Mouse (Mus musculus): ENCODE results near the gene Hnrnpa3.
"Not testable (repeated sequence)": the region's sequence is repeated elsewhere in the genome, so short reads cannot be mapped to it uniquely, and the experiment has no call there.

The Hnrnpa3 gene

DNA sequence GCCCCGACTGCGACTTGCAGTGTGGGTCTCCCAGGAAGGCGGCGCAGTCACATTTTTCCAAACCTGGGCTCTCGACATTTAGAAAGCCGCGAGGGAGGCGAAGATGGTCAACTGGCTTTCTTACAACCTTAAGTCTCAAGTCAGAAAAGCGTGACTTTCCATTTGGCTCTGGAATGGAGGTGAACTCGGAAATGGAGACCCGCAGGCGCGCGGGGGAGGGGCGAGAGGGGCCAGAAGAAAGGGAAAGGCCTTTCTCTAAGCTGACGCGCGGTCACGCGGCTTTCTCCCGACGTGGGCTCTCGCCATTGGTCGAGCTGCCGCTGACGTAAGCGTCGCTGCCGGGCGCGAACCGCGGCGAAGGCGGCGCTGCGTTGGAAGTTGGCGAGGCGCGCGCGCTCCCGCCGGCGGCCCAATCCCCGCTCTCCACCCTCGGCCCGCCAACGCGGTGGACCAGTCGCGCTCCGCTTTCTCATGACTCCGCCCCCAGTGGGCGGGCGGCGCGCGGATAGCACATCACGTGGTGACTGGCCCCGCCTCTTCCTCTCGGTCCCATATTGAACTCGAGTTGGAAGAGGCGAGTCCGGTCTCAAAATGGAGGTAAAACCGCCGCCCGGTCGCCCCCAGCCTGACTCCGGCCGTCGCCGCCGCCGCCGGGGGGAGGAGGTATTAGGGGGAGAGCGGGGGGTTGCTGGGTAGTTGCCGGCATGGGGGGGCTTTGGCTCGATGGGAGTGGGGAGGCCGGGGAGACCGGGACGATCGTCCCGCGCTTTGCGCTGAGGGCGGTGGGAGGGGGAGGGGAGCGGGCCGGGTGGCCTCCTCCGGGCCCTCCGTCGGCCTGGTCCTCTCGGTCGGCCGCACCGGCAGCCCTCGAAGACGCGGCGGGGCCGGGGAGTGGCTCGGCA lies at the start of gene Hnrnpa3:
TSS of gene Hnrnpa3 (plus strand) at position 535 of the 902 bp plus-strand sequence.
- DNase-seq (ENCODE audit: low spot score in 2 of 2), result peak; percentile 99 to 100

GRCm38 (mm10) chr2:75609971-75610370 lies 49.1 kb upstream of the Hnrnpa3 start:
- DNase-seq (ENCODE audit: low spot score in 2 of 2), result no peak

- not testable (repeated sequence) for DNase-seq (ENCODE audit: low spot score in 2 of 2)
Observed at GRCm38 (mm10) chr2:75610602-75611001, 48.5 kb upstream of the Hnrnpa3 start.

DNA sequence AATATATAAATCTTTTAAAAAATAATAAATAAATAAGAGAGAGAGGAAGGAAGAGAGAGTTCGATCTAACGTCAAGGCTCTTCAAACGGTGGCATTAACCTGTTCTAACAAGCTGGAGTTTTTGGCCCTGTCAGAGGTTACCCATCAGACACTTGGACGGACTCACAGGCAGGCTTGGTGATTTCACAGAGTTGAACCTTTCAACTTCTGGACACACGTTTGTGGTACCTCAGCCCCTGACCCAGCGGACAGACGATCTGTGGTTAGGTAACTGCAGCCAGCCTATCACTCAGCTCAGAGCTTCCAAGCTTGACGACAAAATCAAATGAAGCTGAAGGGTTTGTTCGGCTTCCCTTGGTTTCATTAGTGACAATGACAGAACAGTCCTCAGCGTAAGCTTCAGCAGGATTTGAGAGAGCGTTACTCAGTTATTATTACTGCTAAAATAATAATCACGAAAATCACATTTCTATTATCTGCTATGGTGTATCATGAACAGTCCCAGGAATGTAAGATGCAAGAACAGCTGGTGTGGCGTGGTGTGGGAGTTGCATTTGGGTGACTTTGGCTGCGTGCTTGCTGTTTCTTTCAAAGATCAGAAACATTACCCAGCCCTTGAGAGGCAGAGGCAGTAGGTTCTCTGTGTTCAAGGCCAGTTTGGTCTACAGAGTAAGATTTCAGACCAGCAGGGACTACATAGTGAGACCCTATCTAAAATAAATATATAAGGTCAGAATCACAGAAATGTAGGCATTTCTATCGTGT lies 47.8 kb upstream of the Hnrnpa3 start:
- peak in 1 of 2 experiments; percentile 24 for DNase-seq (ENCODE audit: low spot score in 2 of 2)

- no peak for DNase-seq (ENCODE audit: low spot score in 2 of 2)
Observed at GRCm38 (mm10) chr2:75612006-75612405, 47.1 kb upstream of the Hnrnpa3 start.

- no peak for DNase-seq (ENCODE audit: low spot score in 2 of 2)
Observed at GRCm38 (mm10) chr2:75612981-75613567, 46.0 kb upstream of the Hnrnpa3 start.

GRCm38 (mm10) chr2:75614577-75614976 lies 44.5 kb upstream of the Hnrnpa3 start:
- no peak for DNase-seq (ENCODE audit: low spot score in 2 of 2)

GRCm38 (mm10) chr2:75616911-75617310 lies 42.1 kb upstream of the Hnrnpa3 start:
- no peak for DNase-seq (ENCODE audit: low spot score in 2 of 2)

- no peak for DNase-seq (ENCODE audit: low spot score in 2 of 2)
Observed at GRCm38 (mm10) chr2:75618712-75619111, 40.3 kb upstream of the Hnrnpa3 start.

DNA sequence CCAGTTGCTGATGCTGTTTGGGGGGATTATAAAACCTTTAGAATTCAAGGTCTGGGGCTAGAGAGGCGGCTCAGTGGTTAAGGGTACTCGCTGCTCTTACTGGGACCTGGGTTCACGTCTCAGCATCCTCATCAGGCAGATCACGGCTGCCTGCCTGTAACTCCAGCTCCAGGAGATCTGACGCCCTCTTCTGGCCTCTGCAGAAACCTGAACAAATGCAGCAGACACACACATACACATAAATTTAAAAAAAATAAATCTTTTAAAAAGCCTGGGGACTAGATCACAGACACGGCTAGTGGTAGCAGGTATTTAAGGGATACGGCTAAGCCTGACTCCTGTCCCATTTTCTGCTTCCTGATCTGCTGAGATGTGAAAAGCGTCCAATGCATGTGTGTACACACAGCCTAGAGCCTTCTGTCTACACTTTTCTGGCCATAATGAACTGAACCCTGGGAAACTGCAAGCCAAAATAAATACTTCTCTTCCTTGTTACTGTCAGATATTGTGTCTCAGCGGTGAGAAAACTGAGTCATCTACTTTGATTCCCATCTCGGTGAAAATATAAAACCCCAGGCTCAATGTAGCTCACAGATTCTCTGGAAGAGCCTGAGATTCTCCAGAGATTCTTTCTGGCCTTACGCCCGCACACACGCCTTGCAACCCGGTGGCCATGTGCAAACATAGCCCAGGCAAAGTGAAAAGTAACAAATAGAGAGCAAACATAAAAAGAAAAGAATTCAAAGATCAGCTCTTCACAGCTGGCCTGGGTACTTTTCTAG lies 37.0 kb upstream of the Hnrnpa3 start:
- peak in 1 of 2 experiments; percentile 16 for DNase-seq (ENCODE audit: low spot score in 2 of 2)

- DNase-seq (ENCODE audit: low spot score in 2 of 2), result no peak
Observed at GRCm38 (mm10) chr2:75625086-75625485, 34.0 kb upstream of the Hnrnpa3 start.

DNA sequence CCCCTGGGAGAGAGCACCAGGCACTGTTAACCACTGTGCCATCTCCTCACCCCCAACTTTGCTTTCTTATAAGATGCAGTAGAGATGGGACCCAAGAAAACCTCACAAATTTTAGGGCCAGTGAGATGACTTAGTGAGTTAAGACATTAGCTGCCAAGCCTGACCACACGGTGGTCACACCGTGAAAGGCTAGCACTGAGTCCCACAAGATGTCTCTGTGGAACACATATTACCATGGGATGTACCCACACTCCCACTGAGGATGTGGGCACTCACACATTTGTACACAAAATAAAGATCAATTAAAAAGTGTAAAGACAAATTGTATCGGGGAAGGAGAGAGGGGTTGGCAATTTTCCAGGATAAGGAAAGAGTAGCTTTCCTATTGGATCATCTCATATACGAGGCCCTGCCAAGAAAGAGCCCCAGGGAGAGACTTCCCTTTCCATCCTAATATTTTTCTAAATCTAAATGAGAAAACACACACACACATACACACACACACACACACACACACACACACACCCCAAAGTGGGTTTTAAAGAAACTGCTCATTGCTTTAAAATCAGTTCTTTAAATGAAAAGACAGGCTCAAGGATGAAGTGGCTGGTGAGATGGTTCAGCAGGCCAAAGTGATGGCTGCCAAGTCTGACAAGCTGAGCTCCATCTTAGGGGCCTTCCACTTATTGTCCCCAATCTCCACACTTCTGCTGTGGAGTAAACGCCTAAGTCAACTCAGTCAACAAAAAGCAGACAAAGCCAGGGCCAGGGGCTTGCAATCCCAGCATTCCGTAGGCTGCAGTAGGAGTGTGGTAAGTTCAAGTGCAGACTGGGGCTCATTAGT lies 32.2 kb upstream of the Hnrnpa3 start:
- no peak for DNase-seq (ENCODE audit: low spot score in 2 of 2)

DNA sequence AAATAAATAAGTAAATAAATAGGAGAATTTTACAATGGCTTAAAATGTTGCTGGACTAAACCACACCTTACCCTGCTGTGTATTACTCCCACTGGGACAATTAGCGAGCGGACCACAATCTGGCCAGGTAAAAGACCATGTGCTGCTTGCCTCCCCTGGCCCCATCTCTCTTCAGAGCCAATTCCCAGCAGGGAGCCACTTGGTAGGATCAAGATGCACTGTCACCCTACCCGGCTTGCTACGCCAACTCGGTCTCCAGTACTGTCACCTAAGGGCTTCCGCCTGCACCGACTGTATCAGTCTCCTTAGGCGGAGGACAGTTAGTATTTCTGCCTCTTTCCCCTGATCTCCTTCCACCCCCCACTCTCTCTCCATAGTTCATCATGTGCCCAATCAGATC lies 30.6 kb upstream of the Hnrnpa3 start:
- DNase-seq (ENCODE audit: low spot score in 2 of 2), result no peak

- DNase-seq (ENCODE audit: low spot score in 2 of 2), result no peak
Observed at GRCm38 (mm10) chr2:75631421-75631820, 27.6 kb upstream of the Hnrnpa3 start.

- DNase-seq (ENCODE audit: low spot score in 2 of 2), result no peak
Observed at GRCm38 (mm10) chr2:75632043-75632442, 27.0 kb upstream of the Hnrnpa3 start.

DNA sequence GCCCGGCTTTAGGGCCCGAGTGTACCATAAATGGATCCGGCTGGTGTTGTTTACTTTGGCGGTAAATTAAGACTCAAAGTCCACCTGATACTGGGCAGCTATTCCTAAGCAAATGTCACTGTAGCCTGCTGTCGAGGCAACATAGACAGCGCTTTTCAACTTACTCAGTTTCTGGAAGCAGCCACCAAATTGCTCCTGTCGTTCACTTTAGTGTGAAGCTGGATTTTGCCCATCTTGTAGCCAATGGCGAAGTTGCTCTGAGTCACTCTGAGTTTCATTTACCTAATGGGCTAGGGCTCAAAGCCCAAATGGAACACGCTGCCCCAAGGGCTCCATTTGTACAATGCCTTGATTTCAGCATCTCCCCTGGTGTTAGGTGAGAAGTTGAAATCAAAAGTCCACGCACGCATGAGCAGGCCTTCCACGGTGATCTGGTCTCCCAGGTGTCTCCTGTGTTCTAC lies 26.3 kb upstream of the Hnrnpa3 start:
- no peak for DNase-seq (ENCODE audit: low spot score in 2 of 2)

DNA sequence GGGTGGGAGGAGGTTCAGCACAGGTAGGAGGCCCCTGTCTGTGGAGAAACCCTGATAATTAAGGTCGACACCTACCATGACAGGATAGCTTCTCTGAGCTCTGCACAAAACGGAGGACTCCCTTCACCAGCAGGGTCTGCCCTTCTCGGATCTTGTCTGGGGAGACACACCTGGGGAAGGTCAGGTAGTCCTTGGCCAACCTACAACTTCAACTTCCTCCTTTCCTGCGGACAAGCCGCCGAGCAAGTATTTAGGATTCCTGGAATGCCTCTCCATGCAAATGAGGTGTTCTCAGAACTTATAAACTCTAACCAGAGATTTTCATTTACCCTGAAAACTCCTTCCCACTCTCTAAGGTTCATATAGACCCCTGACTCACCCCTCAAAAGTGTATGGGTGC lies 25.7 kb upstream of the Hnrnpa3 start:
- no peak for DNase-seq (ENCODE audit: low spot score in 2 of 2)

DNA sequence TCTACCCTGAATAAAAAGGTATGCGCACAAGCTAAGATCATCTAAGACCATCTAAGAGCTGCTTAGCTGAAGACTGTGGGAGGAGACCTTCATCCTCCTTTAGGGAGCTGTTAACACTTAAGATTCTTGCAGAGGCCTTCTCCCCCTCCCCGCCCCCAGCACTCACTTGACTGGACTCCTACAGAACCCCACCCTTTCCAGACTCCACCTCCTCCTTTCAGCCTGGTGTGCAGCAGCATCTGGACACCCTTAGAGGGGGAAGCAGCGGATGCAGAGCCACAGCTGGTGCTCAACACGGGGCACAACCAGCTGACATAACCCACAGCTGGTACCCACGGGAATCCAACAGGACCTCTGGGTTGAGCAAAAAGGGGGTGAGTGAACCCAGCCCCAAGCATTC lies 25.3 kb upstream of the Hnrnpa3 start:
- DNase-seq (ENCODE audit: low spot score in 2 of 2), result no peak

GRCm38 (mm10) chr2:75634431-75634830 lies 24.6 kb upstream of the Hnrnpa3 start:
- not testable (repeated sequence) for DNase-seq (ENCODE audit: low spot score in 2 of 2)

DNA sequence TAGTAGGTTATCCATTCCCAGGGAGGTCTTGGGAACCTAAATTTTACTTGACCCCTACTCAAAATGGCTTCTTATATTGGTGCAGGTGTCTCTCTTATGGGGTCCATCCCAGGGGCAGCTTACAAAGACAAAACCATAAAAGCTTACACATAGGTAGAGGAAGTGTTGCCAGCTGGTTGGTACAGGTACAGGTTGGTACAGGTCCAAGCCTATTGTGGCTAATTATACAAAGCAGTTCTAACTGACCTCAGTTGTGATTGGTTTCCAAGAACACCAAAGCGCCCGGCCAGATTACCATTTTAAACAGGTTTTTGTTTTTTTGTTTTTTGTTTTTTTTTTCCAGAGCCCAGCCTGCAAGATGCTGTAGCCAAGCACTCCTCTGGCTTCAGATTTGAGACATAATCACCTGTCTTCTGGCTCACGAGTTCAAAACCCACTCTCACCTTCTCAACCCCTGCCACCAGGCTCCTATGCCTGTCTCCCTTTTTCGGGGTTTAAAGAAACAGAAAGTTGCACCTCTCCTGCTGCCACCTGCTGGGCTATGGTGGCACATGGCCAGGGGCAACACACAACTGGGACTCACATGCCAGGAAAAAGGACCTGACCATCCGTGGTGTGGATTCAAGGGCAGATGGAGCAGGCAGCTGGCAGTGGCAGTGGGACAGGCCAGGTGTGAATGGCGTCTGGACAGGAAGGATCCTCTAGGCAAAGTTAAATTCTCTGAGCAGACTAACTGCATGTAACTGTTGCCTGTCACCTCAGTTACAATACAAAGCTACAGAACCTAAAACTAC lies 22.6 kb upstream of the Hnrnpa3 start:
- no peak for DNase-seq (ENCODE audit: low spot score in 2 of 2)
